Mouse (Mus musculus): ENCODE results near the gene Sh3rf1. TPM values are rescaled to one million over a fixed set of nuclear protein-coding genes. Genes with fewer than 3 reads are reported as not detected.

Gene Sh3rf1
- polyA plus RNA-seq, 1 experiment from 2014 or later = 28.8 TPM

GRCm38 (mm10) chr8:61215081-61215819 is 8.4 kb upstream of the Sh3rf1 start:
- no peak overlapping the region for H3K27ac ChIP-seq (ENCODE audit: low read depth, low read length)
- no peak overlapping the region for H3K9ac ChIP-seq (ENCODE audit: low read length)
- H3K36me3 ChIP-seq (ENCODE audit: control insufficient read depth, insufficient read depth, low read length) = no peaks in the 10 kb centered on the region
- H3K4me1 ChIP-seq (replicated peaks; ENCODE audit: control insufficient read depth, insufficient read depth, low read length) = no peaks in the 10 kb centered on the region
- ATAC-seq (replicated peaks; ENCODE audit: low FRiP score) (no peak), DNase-seq (ENCODE audit: low spot score) (no peak)
- WGBS = 61% methylated on average over 5 of the region's 5 CpGs
- H3K9me3 ChIP-seq (ENCODE audit: control insufficient read depth, low read length) = no peaks in the 10 kb centered on the region; the same call in 1 of the 2 replicates
- no peaks in the 10 kb centered on the region for H3K27me3 ChIP-seq (ENCODE audit: control insufficient read depth, insufficient read depth, low read length)
- H3K4me2 ChIP-seq (ENCODE audit: low read depth, low read length, severe bottlenecking) = no peak overlapping the region
- H3K4me3 ChIP-seq (ENCODE audit: low read depth, low read length) = no peak overlapping the region

- Histone ChIP-seq H3K9me3 (ENCODE audit: control insufficient read depth, low read length) (no peaks in the 10 kb centered on the region; the same call in 1 of the 2 replicates), H3K4me2 (ENCODE audit: low read depth, low read length, severe bottlenecking) (no peak overlapping the region), H3K4me3 (ENCODE audit: low read depth, low read length) (no peak overlapping the region), H3K9ac (ENCODE audit: low read length) (no peak overlapping the region), H3K36me3 (ENCODE audit: control insufficient read depth, insufficient read depth, low read length) (no peaks in the 10 kb centered on the region), H3K4me1 (replicated peaks; ENCODE audit: control insufficient read depth, insufficient read depth, low read length) (no peaks in the 10 kb centered on the region), H3K27ac (ENCODE audit: low read depth, low read length) (no peak overlapping the region), H3K27me3 (ENCODE audit: control insufficient read depth, insufficient read depth, low read length) (no peaks in the 10 kb centered on the region)
- ATAC-seq (replicated peaks; ENCODE audit: low FRiP score) (no peak), DNase-seq (ENCODE audit: low spot score) (no peak)
- 61% methylated on average over 3 of the region's 3 CpGs for WGBS
These were observed 6.7 kb upstream of the Sh3rf1 start for GRCm38 (mm10) chr8:61217017-61217416.

- Histone ChIP-seq H3K4me2 (ENCODE audit: low read depth, low read length, severe bottlenecking) (no peak overlapping the region), H3K27me3 (ENCODE audit: control insufficient read depth, insufficient read depth, low read length) (no peaks in the 10 kb centered on the region), H3K4me1 (replicated peaks; ENCODE audit: control insufficient read depth, insufficient read depth, low read length) (no peaks in the 10 kb centered on the region), H3K27ac (ENCODE audit: low read depth, low read length) (no peak overlapping the region), H3K9me3 (ENCODE audit: control insufficient read depth, low read length) (no peaks in the 10 kb centered on the region; the same call in 1 of the 2 replicates), H3K4me3 (ENCODE audit: low read depth, low read length) (no peak overlapping the region), H3K9ac (ENCODE audit: low read length) (no peak overlapping the region), H3K36me3 (ENCODE audit: control insufficient read depth, insufficient read depth, low read length) (no peaks in the 10 kb centered on the region)
- WGBS = 85% methylated on average over 8 of the region's 8 CpGs
- no peak for DNase-seq (ENCODE audit: low spot score)
- ATAC-seq (replicated peaks; ENCODE audit: low FRiP score) = no peak
These were observed 6.2 kb upstream of the Sh3rf1 start for GRCm38 (mm10) chr8:61217426-61217825.

- H3K4me2 ChIP-seq (ENCODE audit: low read depth, low read length, severe bottlenecking) = no peak overlapping the region
- 96% methylated on average over 2 of the region's 2 CpGs for WGBS
- no peak for ATAC-seq (replicated peaks; ENCODE audit: low FRiP score)
- no peak overlapping the region for H3K4me3 ChIP-seq (ENCODE audit: low read depth, low read length)
- no peak overlapping the region for H3K9ac ChIP-seq (ENCODE audit: low read length)
- DNase-seq (ENCODE audit: low spot score) = no peak
- H3K4me1 ChIP-seq (replicated peaks; ENCODE audit: control insufficient read depth, insufficient read depth, low read length) = no peaks in the 10 kb centered on the region
- no peaks in the 10 kb centered on the region; the same call in 1 of the 2 replicates for H3K9me3 ChIP-seq (ENCODE audit: control insufficient read depth, low read length)
- no peaks in the 10 kb centered on the region for H3K36me3 ChIP-seq (ENCODE audit: control insufficient read depth, insufficient read depth, low read length)
- no peak overlapping the region for H3K27ac ChIP-seq (ENCODE audit: low read depth, low read length)
- H3K27me3 ChIP-seq (ENCODE audit: control insufficient read depth, insufficient read depth, low read length) = no peaks in the 10 kb centered on the region
These were observed 5.2 kb upstream of the Sh3rf1 start for GRCm38 (mm10) chr8:61218439-61218838.

- Histone ChIP-seq H3K27ac (ENCODE audit: low read depth, low read length) (peak overlapping the region; percentile 74; the same call in 1 of the 2 replicates), H3K9me3 (ENCODE audit: control insufficient read depth, low read length) (no peaks in the 10 kb centered on the region; the same call in 1 of the 2 replicates), H3K4me1 (replicated peaks; ENCODE audit: control insufficient read depth, insufficient read depth, low read length) (peaks cover 9% of the 10 kb centered on the region), H3K9ac (ENCODE audit: low read length) (peak overlapping the region; percentile 87), H3K4me3 (ENCODE audit: low read depth, low read length) (peak overlapping the region; percentile 75), H3K4me2 (ENCODE audit: low read depth, low read length, severe bottlenecking) (peak overlapping the region; percentile 69), H3K36me3 (ENCODE audit: control insufficient read depth, insufficient read depth, low read length) (no peaks in the 10 kb centered on the region), H3K27me3 (ENCODE audit: control insufficient read depth, insufficient read depth, low read length) (no peaks in the 10 kb centered on the region)
- DNase-seq (ENCODE audit: low spot score) = peak; percentile 43
- WGBS = 31% methylated on average over 5 of the region's 5 CpGs
- no peak for ATAC-seq (replicated peaks; ENCODE audit: low FRiP score)
These were observed 389 bp upstream of the Sh3rf1 start for GRCm38 (mm10) chr8:61223283-61223682.

- peak overlapping the region; percentile 75 for H3K4me3 ChIP-seq (ENCODE audit: low read depth, low read length)
- H3K36me3 ChIP-seq (ENCODE audit: control insufficient read depth, insufficient read depth, low read length) = no peaks in the 10 kb centered on the region
- no peaks in the 10 kb centered on the region for H3K27me3 ChIP-seq (ENCODE audit: control insufficient read depth, insufficient read depth, low read length)
- DNase-seq (ENCODE audit: low spot score) (peak; percentile 71), ATAC-seq (replicated peaks; ENCODE audit: low FRiP score) (peak; percentile 79)
- H3K4me2 ChIP-seq (ENCODE audit: low read depth, low read length, severe bottlenecking) = peak overlapping the region; percentile 69
- no peaks in the 10 kb centered on the region for H3K9me3 ChIP-seq (ENCODE audit: control insufficient read depth, low read length)
- H3K9ac ChIP-seq (ENCODE audit: low read length) = peak overlapping the region; percentile 87
- H3K27ac ChIP-seq (ENCODE audit: low read depth, low read length) = peak overlapping the region; percentile 74
- WGBS = 0% methylated on average over 41 of the region's 41 CpGs
- peaks cover 9% of the 10 kb centered on the region for H3K4me1 ChIP-seq (replicated peaks; ENCODE audit: control insufficient read depth, insufficient read depth, low read length)
These were observed 864 bp downstream of the Sh3rf1 start for GRCm38 (mm10) chr8:61224380-61225092.

GRCm38 (mm10) chr8:61225581-61226395 is 2.1 kb downstream of the Sh3rf1 start:
- peak overlapping the region; percentile 75 for H3K4me3 ChIP-seq (ENCODE audit: low read depth, low read length)
- no peaks in the 10 kb centered on the region for H3K36me3 ChIP-seq (ENCODE audit: control insufficient read depth, insufficient read depth, low read length)
- no peak overlapping the region for H3K27ac ChIP-seq (ENCODE audit: low read depth, low read length)
- no peak for ATAC-seq (replicated peaks; ENCODE audit: low FRiP score)
- H3K9ac ChIP-seq (ENCODE audit: low read length) = peak overlapping the region; percentile 87
- H3K27me3 ChIP-seq (ENCODE audit: control insufficient read depth, insufficient read depth, low read length) = no peaks in the 10 kb centered on the region
- peak; percentile 51 for DNase-seq (ENCODE audit: low spot score)
- H3K4me2 ChIP-seq (ENCODE audit: low read depth, low read length, severe bottlenecking) = peak overlapping the region; percentile 69
- peaks cover 9% of the 10 kb centered on the region for H3K4me1 ChIP-seq (replicated peaks; ENCODE audit: control insufficient read depth, insufficient read depth, low read length)
- WGBS = 57% methylated on average over 20 of the region's 20 CpGs
- H3K9me3 ChIP-seq (ENCODE audit: control insufficient read depth, low read length) = no peaks in the 10 kb centered on the region

GRCm38 (mm10) chr8:61226632-61227031 is 3.0 kb downstream of the Sh3rf1 start:
- Histone ChIP-seq H3K4me1 (replicated peaks; ENCODE audit: control insufficient read depth, insufficient read depth, low read length) (peaks cover 9% of the 10 kb centered on the region), H3K4me2 (ENCODE audit: low read depth, low read length, severe bottlenecking) (peak overlapping the region; percentile 69; the same call in 1 of the 2 replicates), H3K27me3 (ENCODE audit: control insufficient read depth, insufficient read depth, low read length) (no peaks in the 10 kb centered on the region), H3K27ac (ENCODE audit: low read depth, low read length) (no peak overlapping the region), H3K9ac (ENCODE audit: low read length) (no peak overlapping the region; the same call in 1 of the 2 replicates), H3K9me3 (ENCODE audit: control insufficient read depth, low read length) (no peaks in the 10 kb centered on the region), H3K36me3 (ENCODE audit: control insufficient read depth, insufficient read depth, low read length) (no peaks in the 10 kb centered on the region), H3K4me3 (ENCODE audit: low read depth, low read length) (peak overlapping the region; percentile 75; the same call in 1 of the 2 replicates)
- ATAC-seq (replicated peaks; ENCODE audit: low FRiP score) (no peak), DNase-seq (ENCODE audit: low spot score) (no peak)
- 83% methylated on average over 5 of the region's 5 CpGs for WGBS
